Mouse (Mus musculus) neural tube, embryonic 15.5 days (tissue): ENCODE measurements around the gene 4930579F01Rik. TPM values are rescaled to one million over a fixed set of nuclear protein-coding genes. Genes with fewer than 3 reads are reported as not detected.

ENCODE experiments used
- ATAC-seq: fragments of 200-750 bp; cut with Nextera tagmentation; 2 replicates; pipeline ENCODE4 v1.8.0; 2017; ENCODE audit warnings: mild to moderate bottlenecking, moderate TSS enrichment, moderate library complexity; ENCODE audit not compliant: low FRiP score
- H3K27ac ChIP-seq: fragments of 300-500 bp; sonication (generic); replicated peaks from 2 replicates; pipeline ENCODE4 v1.5.1; 2015; ENCODE audit warnings: mild to moderate bottlenecking, inconsistent platforms
- H3K27me3 ChIP-seq: fragments of 300-500 bp; sonication (generic); replicated peaks from 2 replicates; pipeline ENCODE4 v1.6.1; 2015; ENCODE audit warnings: inconsistent platforms
- H3K36me3 ChIP-seq: fragments of 300-500 bp; sonication (generic); 2 replicates; pipeline ENCODE4 v1.6.1; 2015; ENCODE audit warnings: inconsistent platforms
- H3K4me1 ChIP-seq: fragments of 300-500 bp; sonication (generic); 2 replicates; pipeline ENCODE4 v1.6.1; 2015; ENCODE audit warnings: inconsistent platforms
- H3K4me2 ChIP-seq: fragments of 300-500 bp; sonication (generic); 2 replicates; pipeline ENCODE4 v1.6.1; 2015; ENCODE audit warnings: inconsistent platforms, mild to moderate bottlenecking, moderate library complexity
- H3K4me3 ChIP-seq: fragments of 300-500 bp; sonication (generic); replicated peaks from 2 replicates; pipeline ENCODE4 v1.5.1; 2015; ENCODE audit warnings: mild to moderate bottlenecking, inconsistent platforms
- H3K9ac ChIP-seq: fragments of 300-500 bp; sonication (generic); replicated peaks from 2 replicates; pipeline ENCODE4 v1.6.1; 2015; ENCODE audit warnings: mild to moderate bottlenecking, inconsistent platforms
- H3K9me3 ChIP-seq: fragments of 300-500 bp; sonication (generic); replicated peaks from 2 replicates; pipeline ENCODE4 v1.6.1; 2016; ENCODE audit warnings: inconsistent platforms
- WGBS: fragments of 180-500 bp; shearing (Covaris S2); methylation state at CpG from one replicate; pipeline ENCODE4 v1.1.7; 2015; ENCODE audit warnings: mixed read lengths; 5-methylcytosine and 5-hydroxymethylcytosine counted together
- polyA plus RNA-seq: library from polyadenylated mRNA; unstranded; fragments of >200 nt; fragmentation: Nextera tagmentation; extraction: Ambion mirVana; gene quantifications from 2 replicates; pipeline ENCODE4 v1.2.1, GENCODE M21; 2015

4930579F01Rik gene
- polyA plus RNA-seq, 1 experiment from 2014 or later: not detected

- Histone ChIP-seq H3K36me3 (no peaks in the 10 kb centered on the region), H3K27me3 (no peaks in the 10 kb centered on the region), H3K4me3 (no peak overlapping the region), H3K27ac (no peak overlapping the region), H3K4me1 (no peaks in the 10 kb centered on the region), H3K4me2 (no peak overlapping the region), H3K9ac (no peak overlapping the region), H3K9me3 (no peaks in the 10 kb centered on the region)
- no peak for ATAC-seq
- 91% methylated on average over 16 of the region's 16 CpGs for WGBS
Observed at GRCm38 (mm10) chr3:138119444-138120105, 74.0 kb downstream of the 4930579F01Rik start.

DNA sequence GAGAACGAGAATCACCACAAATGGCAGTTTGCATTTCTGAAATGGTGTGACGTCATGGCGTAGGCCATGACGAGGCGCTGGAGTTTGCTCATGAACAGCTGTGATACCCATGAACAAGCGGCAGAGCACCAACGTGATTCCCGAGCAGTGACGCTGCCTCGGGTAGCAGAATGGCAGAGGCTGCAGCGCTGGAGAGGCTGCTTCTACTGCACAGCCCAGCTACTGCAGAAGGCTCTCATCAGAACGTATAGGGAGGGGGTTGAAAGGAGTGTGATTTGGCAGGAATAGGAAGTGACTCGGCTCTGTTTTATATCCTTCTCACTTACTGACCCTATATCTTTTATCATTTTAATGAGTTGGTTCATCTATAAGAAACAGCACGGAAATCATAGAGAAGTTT is 74.8 kb downstream of the 4930579F01Rik start:
- H3K9me3 ChIP-seq: no peaks in the 10 kb centered on the region
- H3K4me2 ChIP-seq: no peak overlapping the region
- H3K4me1 ChIP-seq: no peaks in the 10 kb centered on the region
- H3K4me3 ChIP-seq: no peak overlapping the region
- H3K36me3 ChIP-seq: no peaks in the 10 kb centered on the region
- H3K27ac ChIP-seq: no peak overlapping the region
- ATAC-seq: no peak
- 76% methylated on average over 14 of the region's 14 CpGs for WGBS
- no peaks in the 10 kb centered on the region for H3K27me3 ChIP-seq
- no peak overlapping the region for H3K9ac ChIP-seq

DNA sequence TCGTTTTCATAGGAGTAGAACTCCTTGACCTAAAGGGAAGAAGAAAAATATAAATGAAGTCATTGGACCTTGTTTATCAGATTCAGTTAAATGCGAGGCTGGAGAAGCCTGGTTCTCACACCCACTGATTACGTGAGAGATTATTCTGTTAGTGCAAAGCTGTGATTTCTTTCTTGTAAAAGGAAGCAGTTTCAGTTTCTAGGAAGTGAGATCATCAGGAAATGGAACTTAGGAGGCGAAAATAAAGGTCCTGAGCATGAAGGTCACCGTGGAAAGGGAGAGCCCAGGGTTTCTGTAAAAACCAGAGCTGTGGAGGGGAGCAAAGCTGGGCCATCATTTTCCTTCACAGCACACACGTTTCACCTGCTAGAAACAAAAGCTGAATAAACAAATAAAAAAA is 75.2 kb downstream of the 4930579F01Rik start:
- Histone ChIP-seq H3K27me3 (no peaks in the 10 kb centered on the region), H3K4me2 (no peak overlapping the region), H3K27ac (no peak overlapping the region), H3K4me1 (no peaks in the 10 kb centered on the region), H3K9me3 (no peaks in the 10 kb centered on the region), H3K9ac (no peak overlapping the region), H3K4me3 (no peak overlapping the region), H3K36me3 (no peaks in the 10 kb centered on the region)
- ATAC-seq: no peak
- 79% methylated on average over 6 of the region's 6 CpGs for WGBS

DNA sequence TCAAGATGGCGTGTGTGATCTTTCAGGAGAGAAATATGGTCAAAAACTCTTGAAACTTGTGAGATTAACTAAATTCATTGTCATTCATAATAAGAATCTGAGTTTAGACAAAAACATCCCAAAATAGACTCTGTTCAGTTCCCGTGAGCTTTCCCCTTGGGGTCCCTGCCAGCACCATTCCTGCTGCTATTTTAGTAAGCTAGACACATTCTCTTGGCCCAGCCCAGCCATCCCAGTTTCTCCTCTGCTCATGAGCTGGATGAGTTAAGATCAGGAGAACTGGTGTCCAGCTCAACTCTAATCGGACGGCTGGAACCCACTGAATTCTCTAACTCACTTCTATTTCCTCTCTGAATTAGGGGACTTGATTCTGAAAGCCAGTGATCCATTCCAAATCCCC is 76.8 kb downstream of the 4930579F01Rik start:
- Histone ChIP-seq H3K9ac (no peak overlapping the region), H3K36me3 (no peaks in the 10 kb centered on the region), H3K4me2 (no peak overlapping the region), H3K27ac (no peak overlapping the region), H3K27me3 (no peaks in the 10 kb centered on the region), H3K4me3 (no peak overlapping the region), H3K4me1 (no peaks in the 10 kb centered on the region), H3K9me3 (no peaks in the 10 kb centered on the region)
- no peak for ATAC-seq
- WGBS: 92% methylated on average over 4 of the region's 4 CpGs

- Histone ChIP-seq H3K4me2 (no peak overlapping the region), H3K9me3 (no peaks in the 10 kb centered on the region), H3K4me3 (no peak overlapping the region), H3K27me3 (no peaks in the 10 kb centered on the region), H3K4me1 (no peaks in the 10 kb centered on the region), H3K36me3 (no peaks in the 10 kb centered on the region), H3K27ac (no peak overlapping the region), H3K9ac (no peak overlapping the region)
- 83% methylated on average over 17 of the region's 17 CpGs for WGBS
- ATAC-seq: no peak
Observed at GRCm38 (mm10) chr3:138114106-138114505, 79.5 kb downstream of the 4930579F01Rik start.

Other genes with a start within 250 kb of the 4930579F01Rik start
- 1.5 and 7.7 TPM in 2 replicates for gene Dapp1, start 212.3 kb downstream of the 4930579F01Rik start, polyA plus RNA-seq
- 0.23 and 0.31 TPM in 2 replicates for gene 1110002E22Rik, start 128.8 kb downstream of the 4930579F01Rik start, polyA plus RNA-seq
- gene Gm5105, start 126.4 kb downstream of the 4930579F01Rik start, polyA plus RNA-seq: 0.10 and 0.23 TPM in 2 replicates
- gene Trmt10a, start 50.4 kb downstream of the 4930579F01Rik start, polyA plus RNA-seq: 8.4 and 9.4 TPM in 2 replicates
- gene Mttp, start 48.9 kb downstream of the 4930579F01Rik start, polyA plus RNA-seq: 8.5 and 9.4 TPM in 2 replicates
- 0.44 and 0.66 TPM in 2 replicates for gene Adh7, start 23.9 kb upstream of the 4930579F01Rik start, polyA plus RNA-seq
- gene Adh1, start 67.2 kb upstream of the 4930579F01Rik start, polyA plus RNA-seq: 3.2 and 6.4 TPM in 2 replicates
- gene Adh6a, start 119.5 kb upstream of the 4930579F01Rik start, polyA plus RNA-seq: 0.12 TPM in 1 of 2 replicates, not detected in the other
- 0.31 and 0.55 TPM in 2 replicates for gene Adh6b, start 147.9 kb upstream of the 4930579F01Rik start, polyA plus RNA-seq
- not detected in 2 replicates for gene Adh4, start 221.6 kb upstream of the 4930579F01Rik start, polyA plus RNA-seq
- 179 and 188 TPM in 2 replicates for gene Adh5, start 249.3 kb upstream of the 4930579F01Rik start, polyA plus RNA-seq